Mouse (Mus musculus) limb, embryonic 11.5 days (tissue): ENCODE results near the gene Heatr1. TPM values are rescaled to one million over a fixed set of nuclear protein-coding genes. Genes with fewer than 3 reads are reported as not detected.
"Not testable (repeated sequence)": the region's sequence is repeated elsewhere in the genome, so short reads cannot be mapped to it uniquely, and the experiment has no call there.

Experiments
- ATAC-seq: fragments of 200-750 bp; cut with Nextera tagmentation; 2 replicates; pipeline ENCODE4 v1.8.0; 2017; ENCODE audit warnings: low read depth; ENCODE audit not compliant: insufficient number of reproducible peaks, low FRiP score, low TSS enrichment
- DNase-seq: peaks from one replicate; pipeline ENCODE4 v3.0.0-alpha.2; 2015; ENCODE audit warnings: low spot score
- H3K27ac ChIP-seq: fragments of 300-500 bp; sonication (generic); replicated peaks from 2 replicates; pipeline ENCODE4 v1.5.1; 2014; ENCODE audit warnings: low read depth, mild to moderate bottlenecking, low read length
- H3K27me3 ChIP-seq: fragments of 300-500 bp; sonication (generic); 2 replicates; pipeline ENCODE4 v1.6.1; 2014; ENCODE audit warnings: mild to moderate bottlenecking, low read length, mixed read lengths; ENCODE audit not compliant: control insufficient read depth, insufficient read depth
- H3K36me3 ChIP-seq: fragments of 300-500 bp; sonication (generic); 2 replicates; pipeline ENCODE4 v1.6.1; 2014; ENCODE audit warnings: mild to moderate bottlenecking, low read length, moderate library complexity, mixed read lengths; ENCODE audit not compliant: control insufficient read depth, insufficient read depth
- H3K4me1 ChIP-seq: fragments of 300-500 bp; sonication (generic); 2 replicates; pipeline ENCODE4 v1.6.1; 2014; ENCODE audit warnings: low read length, mixed read lengths; ENCODE audit not compliant: control insufficient read depth, insufficient read depth
- H3K4me2 ChIP-seq: fragments of 300-500 bp; sonication (generic); 2 replicates; pipeline ENCODE4 v1.6.1; 2014; ENCODE audit warnings: low read depth, mild to moderate bottlenecking, moderate library complexity; ENCODE audit not compliant: severe bottlenecking
- H3K4me3 ChIP-seq: fragments of 300-500 bp; sonication (generic); 2 replicates; pipeline ENCODE4 v1.5.1; 2014; ENCODE audit warnings: low read depth, low read length
- H3K9ac ChIP-seq: fragments of 300-500 bp; sonication (generic); 2 replicates; pipeline ENCODE4 v1.6.1; 2014; ENCODE audit warnings: mild to moderate bottlenecking, low read length
- H3K9me3 ChIP-seq: fragments of 300-500 bp; sonication (generic); 2 replicates; pipeline ENCODE4 v1.6.1; 2016; ENCODE audit warnings: low read length; ENCODE audit not compliant: control insufficient read depth
- WGBS: fragments of 180-500 bp; shearing (Covaris S2); extraction: QIAGEN DNeasy Blood & Tissue Kit; methylation state at CpG from one replicate; pipeline ENCODE4 v1.1.7; 2014; 5-methylcytosine and 5-hydroxymethylcytosine counted together
- polyA plus RNA-seq: library from polyadenylated mRNA; unstranded; fragments of >200 nt; fragmentation: Nextera tagmentation; extraction: Ambion mirVana; gene quantifications from 2 replicates; pipeline ENCODE4 v1.2.1, GENCODE M21; 2014

The Heatr1 gene
- polyA plus RNA-seq, 1 experiment from 2014 or later: 40.5 TPM

- Histone ChIP-seq H3K27me3 (no peaks in the 10 kb centered on the region), H3K9ac (peak overlapping the region; percentile 70), H3K4me2 (peak overlapping the region; percentile 69), H3K9me3 (no peaks in the 10 kb centered on the region), H3K36me3 (no peaks in the 10 kb centered on the region), H3K27ac (no peak overlapping the region), H3K4me1 (peaks cover 3% of the 10 kb centered on the region; the same call in 1 of the 2 replicates), H3K4me3 (peak overlapping the region; percentile 65)
- 1% methylated on average over 59 of the region's 59 CpGs for WGBS
- ATAC-seq (peak; percentile 98), DNase-seq (peak; percentile 93)
These were observed 66.3 kb downstream of the Heatr1 start for GRCm38 (mm10) chr13:12460881-12461729.

GRCm38 (mm10) chr13:12461730-12462119 lies 66.9 kb downstream of the Heatr1 start:
- H3K9ac ChIP-seq: peak overlapping the region; percentile 70
- peak overlapping the region; percentile 69 for H3K4me2 ChIP-seq
- peak overlapping the region; percentile 65 for H3K4me3 ChIP-seq
- H3K9me3 ChIP-seq: no peaks in the 10 kb centered on the region
- no peak; the same call in 1 of the 2 replicates for ATAC-seq
- H3K36me3 ChIP-seq: no peaks in the 10 kb centered on the region
- DNase-seq: no peak
- no peak overlapping the region for H3K27ac ChIP-seq
- WGBS: 6% methylated on average over 7 of the region's 7 CpGs
- peaks cover 3% of the 10 kb centered on the region; the same call in 1 of the 2 replicates for H3K4me1 ChIP-seq
- H3K27me3 ChIP-seq: no peaks in the 10 kb centered on the region

DNA sequence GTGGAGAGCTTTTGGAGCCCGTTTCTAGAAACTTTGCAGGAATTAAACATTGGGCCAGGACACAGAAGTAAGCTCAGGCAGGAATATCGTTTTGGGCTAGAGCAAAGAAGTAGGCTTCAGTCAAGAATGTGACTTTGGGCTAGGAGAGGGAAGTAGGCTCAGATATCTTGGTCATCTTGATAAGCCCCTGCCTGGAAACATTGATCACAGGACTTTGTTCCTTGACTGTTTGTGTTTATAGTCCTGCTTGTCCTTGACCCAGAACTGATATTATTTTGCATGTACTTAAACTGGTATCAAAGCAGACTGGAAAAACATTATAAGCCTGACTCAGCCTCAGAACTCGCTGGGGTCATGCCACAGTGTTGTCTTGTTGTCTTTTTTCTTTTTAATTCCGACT lies 67.8 kb downstream of the Heatr1 start:
- DNase-seq: no peak
- 81% methylated on average over 4 of the region's 4 CpGs for WGBS

GRCm38 (mm10) chr13:12464159-12464558 lies 69.3 kb downstream of the Heatr1 start:
- H3K4me1 ChIP-seq, H3K9me3 ChIP-seq, H3K27me3 ChIP-seq, H3K9ac ChIP-seq, DNase-seq, H3K27ac ChIP-seq, H3K36me3 ChIP-seq, H3K4me2 ChIP-seq, H3K4me3 ChIP-seq, ATAC-seq: not testable (repeated sequence)
- 77% methylated on average over 6 of the region's 6 CpGs for WGBS

More for the DNA sequence above, 67.8 kb downstream of the Heatr1 start:
- Histone ChIP-seq H3K4me1 (peaks cover 3% of the 10 kb centered on the region; the same call in 1 of the 2 replicates), H3K36me3 (no peaks in the 10 kb centered on the region), H3K4me2 (no peak overlapping the region), H3K4me3 (no peak overlapping the region), H3K27ac (no peak overlapping the region), H3K9me3 (no peaks in the 10 kb centered on the region), H3K27me3 (no peaks in the 10 kb centered on the region), H3K9ac (no peak overlapping the region)
- no peak for ATAC-seq

DNA sequence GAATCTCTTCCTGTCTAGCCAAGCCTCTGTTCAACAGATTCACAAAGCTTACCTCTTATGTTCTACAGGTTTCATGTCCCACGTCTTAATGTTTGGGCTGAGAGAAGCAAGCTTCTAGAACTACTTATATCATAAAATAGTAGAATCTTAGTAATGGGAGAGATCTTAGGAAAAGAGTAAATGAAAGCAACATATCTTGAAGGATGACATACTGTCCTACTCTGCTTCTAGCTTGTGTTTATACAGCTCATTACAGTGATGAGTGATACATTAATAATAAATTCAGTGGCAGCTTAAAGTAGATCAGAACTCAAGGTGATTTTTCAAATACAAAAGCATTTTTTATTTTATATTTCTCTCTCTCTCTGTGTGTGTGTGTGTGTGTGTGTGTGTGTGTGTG lies 70.0 kb downstream of the Heatr1 start, which contains the start of gene Lgals8:
Gene Lgals8, minus strand, starts transcription at position 101 of the 400 bp plus-strand sequence.
- Histone ChIP-seq H3K9me3 (no peaks in the 10 kb centered on the region), H3K36me3 (no peaks in the 10 kb centered on the region), H3K27me3 (no peaks in the 10 kb centered on the region), H3K4me2 (no peak within 1 kb of the TSS), H3K27ac (no peak within 1 kb of the TSS), H3K9ac (no peak within 1 kb of the TSS), H3K4me3 (no peak within 1 kb of the TSS), H3K4me1 (peaks cover 3% of the 10 kb centered on the region; the same call in 1 of the 2 replicates)
- WGBS: 82% methylated on average over 1 of the region's 1 CpGs
- ATAC-seq (no peak), DNase-seq (no peak)

DNA sequence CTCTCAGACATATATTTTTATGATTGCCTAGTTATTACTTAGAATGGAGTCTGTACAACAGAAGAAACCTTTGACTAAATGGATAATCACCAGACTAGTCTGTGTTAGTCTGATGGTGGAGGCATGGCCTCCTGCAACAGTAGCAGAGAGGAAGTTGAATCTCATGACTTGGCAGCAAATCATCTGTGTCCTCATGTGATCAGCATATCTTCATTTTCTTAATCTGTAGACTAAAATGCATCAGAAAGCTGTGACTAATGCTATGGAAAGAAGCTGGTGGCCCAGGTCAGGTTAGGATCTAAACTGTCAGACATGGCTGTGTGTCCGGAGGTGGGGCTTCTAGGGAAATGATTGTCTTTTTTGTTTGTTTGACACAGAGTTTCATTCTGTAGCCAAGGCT lies 73.7 kb downstream of the Heatr1 start:
- 90% methylated on average over 1 of the region's 1 CpGs for WGBS
- DNase-seq (no peak), ATAC-seq (no peak)
- H3K27me3 ChIP-seq: no peaks in the 10 kb centered on the region
- no peak overlapping the region for H3K4me3 ChIP-seq
- no peak overlapping the region for H3K27ac ChIP-seq
- no peaks in the 10 kb centered on the region for H3K36me3 ChIP-seq
- no peak overlapping the region for H3K9ac ChIP-seq
- H3K4me1 ChIP-seq: no peaks in the 10 kb centered on the region
- no peak overlapping the region for H3K4me2 ChIP-seq
- H3K9me3 ChIP-seq: no peaks in the 10 kb centered on the region

GRCm38 (mm10) chr13:12473724-12474378 lies 79.0 kb downstream of the Heatr1 start:
- Histone ChIP-seq H3K9ac (no peak overlapping the region), H3K27me3 (no peaks in the 10 kb centered on the region), H3K4me2 (no peak overlapping the region), H3K9me3 (no peaks in the 10 kb centered on the region), H3K4me1 (no peaks in the 10 kb centered on the region), H3K27ac (no peak overlapping the region), H3K4me3 (no peak overlapping the region), H3K36me3 (no peaks in the 10 kb centered on the region)
- ATAC-seq (0 out of 2 replicates have a peak, but pooled peaks have one; percentile 24), DNase-seq (peak; percentile 84)
- WGBS: 42% methylated on average over 8 of the region's 8 CpGs

- no peak overlapping the region for H3K4me3 ChIP-seq
- 86% methylated on average over 6 of the region's 6 CpGs for WGBS
- H3K4me2 ChIP-seq: no peak overlapping the region
- no peaks in the 10 kb centered on the region for H3K27me3 ChIP-seq
- DNase-seq: no peak
- H3K27ac ChIP-seq: no peak overlapping the region
- H3K9ac ChIP-seq: no peak overlapping the region
- H3K4me1 ChIP-seq: no peaks in the 10 kb centered on the region
- H3K9me3 ChIP-seq: no peaks in the 10 kb centered on the region
- no peaks in the 10 kb centered on the region for H3K36me3 ChIP-seq
- ATAC-seq: no peak
These were observed 80.4 kb downstream of the Heatr1 start for GRCm38 (mm10) chr13:12475239-12475638.
